In the genomic region with DNA sequence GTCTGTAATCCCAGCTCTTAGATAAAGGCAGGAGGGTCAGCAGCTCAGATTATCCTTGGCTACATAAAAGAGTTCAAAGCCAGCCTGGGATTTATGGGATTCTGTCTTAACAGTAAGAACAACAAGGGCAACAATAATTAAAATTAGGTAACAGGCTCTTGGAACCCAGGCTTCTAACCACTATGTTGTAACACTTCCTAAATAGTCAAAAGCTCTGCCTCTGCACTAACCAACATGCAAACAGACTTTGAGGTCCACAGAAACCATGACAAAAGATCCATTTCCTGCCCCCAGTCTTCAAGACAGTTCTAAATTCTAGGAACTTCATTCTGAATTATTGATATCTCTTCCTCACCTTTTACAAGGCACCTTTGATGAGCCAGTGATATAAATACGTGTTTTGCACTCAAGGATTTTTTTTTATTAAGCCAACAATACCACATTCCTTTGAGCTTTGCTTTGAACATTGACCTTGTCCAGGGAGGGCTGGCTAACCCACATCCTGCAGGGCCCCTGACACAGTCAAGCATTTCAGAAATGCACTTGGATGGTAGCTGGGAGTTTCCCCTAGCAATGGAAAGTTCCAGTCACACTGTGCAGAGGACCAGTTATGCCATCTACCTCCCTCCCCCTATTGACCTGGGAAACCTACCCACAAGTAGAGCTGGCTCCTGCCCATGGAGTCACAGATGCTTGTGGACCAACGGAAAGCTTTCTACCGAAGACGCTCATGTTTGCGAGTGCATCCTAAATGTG, we compare ENCODE assay signal across 12 mouse cellular contexts. TPM values are rescaled to one million over a fixed set of nuclear protein-coding genes. Genes with fewer than 3 reads are reported as not detected.
A peak's percentile ranks its signal among the peaks of the same experiment; 100 is the strongest.
DNase-seq lines count a peak whose midpoint lies in the region; ATAC-seq and TF ChIP-seq lines count a peak whose summit lies in the region.
"Had no signal": no experiment of that assay in that cellular context is flagged by ENCODE, and none has a peak within 500 bp of the region (broad histone marks: within the 10 kb centered on the region; RNA-seq: fewer than 3 reads in every experiment).

No protein-coding gene starts in this region.

- H3K4me2 ChIP-seq in kidney, postnatal 0 days (ENCODE audit: low read length), result no peak overlapping the region
- H3K4me2 ChIP-seq in hindbrain, embryonic 11.5 days (replicated peaks; ENCODE audit: low read depth, low read length), result no peak overlapping the region
- H3K4me2 ChIP-seq: embryonic facial prominence, embryonic 15.5 days; hindbrain, embryonic 12.5 days; neural tube, embryonic 13.5 days had no signal

- no peaks in the 10 kb centered on the region for H3K9me3 ChIP-seq in kidney, postnatal 0 days (replicated peaks; ENCODE audit: low read length)
- no peaks in the 10 kb centered on the region for H3K9me3 ChIP-seq in hindbrain, embryonic 11.5 days (ENCODE audit: control insufficient read depth, low read length)
- H3K9me3 ChIP-seq: embryonic facial prominence, embryonic 15.5 days; hindbrain, embryonic 12.5 days; neural tube, embryonic 13.5 days had no signal

- H3K36me3 ChIP-seq in spleen, adult 2 months (ENCODE audit: control insufficient read depth, insufficient read depth, low read length), result no peaks in the 10 kb centered on the region
- H3K36me3 ChIP-seq in kidney, postnatal 0 days (ENCODE audit: insufficient read depth, low read length), result no peaks in the 10 kb centered on the region
- H3K36me3 ChIP-seq in hindbrain, embryonic 11.5 days (ENCODE audit: control insufficient read depth, insufficient read depth, low read length), result no peaks in the 10 kb centered on the region
- H3K36me3 ChIP-seq: embryonic facial prominence, embryonic 15.5 days; hindbrain, embryonic 12.5 days; neural tube, embryonic 13.5 days had no signal

- peak; percentile 70 for ATAC-seq in granulocyte monocyte progenitor cell, adult 5-6 weeks (replicated peaks; ENCODE audit: poor library complexity, severe bottlenecking)
- ATAC-seq in kidney, postnatal 0 days (replicated peaks; ENCODE audit: low FRiP score, low read depth), result peak; percentile 85
- ATAC-seq in hindbrain, embryonic 11.5 days (ENCODE audit: low FRiP score), result no peak

- no peak overlapping the region for H3K9ac ChIP-seq in kidney, postnatal 0 days (ENCODE audit: low read depth, low read length)
- no peak overlapping the region for H3K9ac ChIP-seq in hindbrain, embryonic 11.5 days (ENCODE audit: low read depth, low read length)
- H3K9ac ChIP-seq: embryonic facial prominence, embryonic 15.5 days; hindbrain, embryonic 12.5 days; neural tube, embryonic 13.5 days had no signal

- 57% methylated on average over 5 of the region's 5 CpGs for WGBS in spleen, adult 2 months
- WGBS in kidney, postnatal 0 days, result 40% methylated on average over 5 of the region's 5 CpGs
- 94% methylated on average over 5 of the region's 5 CpGs for WGBS in hindbrain, embryonic 11.5 days

- no peak for TF ChIP-seq POLR2A in spleen, adult 2 months (IDR thresholded peaks at IDR 0.05; ENCODE audit: low read depth, low read length)

- DNase-seq in spleen, adult 2 months (ENCODE audit: low read depth in 1 of 2, low spot score in 2 of 2), result no peak
- no peak for DNase-seq in spleen, adult 12 weeks (ENCODE audit: low spot score)
- peak; percentile 67 for DNase-seq in kidney, postnatal 0 days (ENCODE audit: low spot score)
- peak; percentile 47 for DNase-seq in yolk sac, embryonic 10.5 days (ENCODE audit: low spot score)
- DNase-seq in hindbrain, embryonic 11.5 days (ENCODE audit: low spot score), result no peak
- DNase-seq in urinary bladder, adult 2 months (ENCODE audit: low spot score), result no peak
- DNase-seq: cerebellum, adult 11-12 months had no signal

- peak overlapping the region; percentile 8; the same call in 1 of the 2 replicates for H3K27ac ChIP-seq in spleen, adult 2 months (ENCODE audit: insufficient read depth, low read length)
- H3K27ac ChIP-seq in kidney, postnatal 0 days, result peak overlapping the region; percentile 82
- no peak overlapping the region for H3K27ac ChIP-seq in hindbrain, embryonic 11.5 days (ENCODE audit: low read depth, low read length)
- H3K27ac ChIP-seq: embryonic facial prominence, embryonic 15.5 days; hindbrain, embryonic 12.5 days; neural tube, embryonic 13.5 days had no signal

- H3K4me3 ChIP-seq in spleen, adult 2 months (ENCODE audit: extremely low read depth, insufficient read depth, insufficient read length), result no peak overlapping the region
- no peak overlapping the region for H3K4me3 ChIP-seq in kidney, postnatal 0 days (replicated peaks; ENCODE audit: low read depth, low read length)
- no peak overlapping the region for H3K4me3 ChIP-seq in hindbrain, embryonic 11.5 days (ENCODE audit: low read depth, low read length)
- H3K4me3 ChIP-seq: embryonic facial prominence, embryonic 15.5 days; hindbrain, embryonic 12.5 days; neural tube, embryonic 13.5 days had no signal

- TF ChIP-seq CTCF in spleen, adult 2 months (IDR thresholded peaks at IDR 0.05; ENCODE audit: extremely low read depth, insufficient read depth, insufficient read length, insufficient replicate concordance), result no peak
- no peak for TF ChIP-seq CTCF in kidney, postnatal 0 days (IDR thresholded peaks at IDR 0.05; ENCODE audit: low read depth)

- H3K4me1 ChIP-seq in spleen, adult 2 months (ENCODE audit: control insufficient read depth, insufficient read depth, insufficient read length), result peaks cover 5% of the 10 kb centered on the region
- H3K4me1 ChIP-seq in kidney, postnatal 0 days (replicated peaks; ENCODE audit: insufficient read depth, low read length), result peaks cover 57% of the 10 kb centered on the region
- no peaks in the 10 kb centered on the region for H3K4me1 ChIP-seq in hindbrain, embryonic 11.5 days (replicated peaks; ENCODE audit: control insufficient read depth, insufficient read depth, low read length)
- H3K4me1 ChIP-seq: embryonic facial prominence, embryonic 15.5 days; hindbrain, embryonic 12.5 days; neural tube, embryonic 13.5 days had no signal

- H3K27me3 ChIP-seq in spleen, adult 2 months (ENCODE audit: control insufficient read depth, insufficient read depth, low read length), result no peaks in the 10 kb centered on the region
- H3K27me3 ChIP-seq in kidney, postnatal 0 days (ENCODE audit: insufficient read depth, low read length), result no peaks in the 10 kb centered on the region
- no peaks in the 10 kb centered on the region for H3K27me3 ChIP-seq in hindbrain, embryonic 11.5 days (ENCODE audit: control insufficient read depth, insufficient read depth, low read length)
- H3K27me3 ChIP-seq: embryonic facial prominence, embryonic 15.5 days; hindbrain, embryonic 12.5 days; neural tube, embryonic 13.5 days had no signal

RNA-seq across cellular contexts. Expression of gene Igfbp7, which starts 23.9 kb away (rescaled TPM):
- 2,807 and 6,735 TPM in 2 replicates for polyA plus RNA-seq in spleen, adult 2 months (2012; rRNA removed)
- total RNA-seq in granulocyte monocyte progenitor cell, adult 5-6 weeks (2014; fragmentation: Nextera tagmentation), result 4.6 TPM in 1 of 2 replicates, not detected in the other
- 1.4 TPM in 1 of 2 replicates, not detected in the other for total RNA-seq in granulocyte monocyte progenitor cell, adult 5-6 weeks (2017)
- polyA plus RNA-seq in kidney, postnatal 0 days (2015; fragmentation: Nextera tagmentation; extraction: Ambion mirVana), result 1,308 and 1,398 TPM in 2 replicates
- 26.7 and 27.1 TPM in 2 replicates for polyA plus RNA-seq in hindbrain, embryonic 11.5 days (2014; fragmentation: Nextera tagmentation; extraction: Ambion mirVana)
- polyA plus RNA-seq in urinary bladder, adult 2 months (2012; rRNA removed), result 1,512 and 1,720 TPM in 2 replicates
- total RNA-seq: megakaryocyte-erythroid progenitor cell, adult 5-6 weeks had no signal

Comparison
In these comparisons a context has a peak if more than half of its experiments do, and no peak if none do; other contexts are left out.
1. DNase-seq: peak in kidney, postnatal 0 days (single experiment) and yolk sac, embryonic 10.5 days (single experiment); none in spleen, adult 2 months (0 of 2), spleen, adult 12 weeks (single experiment), hindbrain, embryonic 11.5 days (single experiment) and urinary bladder, adult 2 months (single experiment).
2. RNA of gene Igfbp7, which starts 23.9 kb away (polyA plus RNA-seq): 2,807 to 6,735 TPM in spleen, adult 2 months, 1,512 to 1,720 TPM in urinary bladder, adult 2 months and 1,308 to 1,398 TPM in kidney, postnatal 0 days; 26.7 to 27.1 TPM in hindbrain, embryonic 11.5 days; every median in the first group is over 10 times any median in the second.